Mouse (Mus musculus) forebrain, embryonic 12.5 days (tissue): ENCODE data around the gene Higd1a. TPM values are rescaled to one million over a fixed set of nuclear protein-coding genes. Genes with fewer than 3 reads are reported as not detected.

Source experiments
- ATAC-seq: fragments of 200-750 bp; cut with Nextera tagmentation; 2 replicates; pipeline ENCODE4 v1.8.0; 2017; ENCODE audit warnings: moderate TSS enrichment; ENCODE audit not compliant: low FRiP score
- H3K27ac ChIP-seq: fragments of 300-500 bp; sonication (generic); 2 replicates; pipeline ENCODE4 v1.5.1; 2016; ENCODE audit warnings: mild to moderate bottlenecking
- H3K27me3 ChIP-seq: fragments of 300-500 bp; sonication (generic); 2 replicates; pipeline ENCODE4 v1.6.1; 2016; ENCODE audit warnings: mild to moderate bottlenecking
- H3K36me3 ChIP-seq: fragments of 300-500 bp; sonication (generic); replicated peaks from 2 replicates; pipeline ENCODE4 v1.6.1; 2016; ENCODE audit warnings: mild to moderate bottlenecking
- H3K4me1 ChIP-seq: fragments of 300-500 bp; sonication (generic); 2 replicates; pipeline ENCODE4 v1.6.1; 2016
- H3K4me2 ChIP-seq: fragments of 300-500 bp; sonication (generic); 2 replicates; pipeline ENCODE4 v1.6.1; 2016; ENCODE audit warnings: mild to moderate bottlenecking, moderate library complexity
- H3K4me3 ChIP-seq: fragments of 300-500 bp; sonication (generic); replicated peaks from 2 replicates; pipeline ENCODE4 v1.5.1; 2016; ENCODE audit warnings: mild to moderate bottlenecking
- H3K9ac ChIP-seq: fragments of 300-500 bp; sonication (generic); 2 replicates; pipeline ENCODE4 v1.6.1; 2016; ENCODE audit warnings: mild to moderate bottlenecking
- H3K9me3 ChIP-seq: fragments of 300-500 bp; sonication (generic); 2 replicates; pipeline ENCODE4 v1.6.1; 2016
- WGBS: fragments of 180-500 bp; shearing (Covaris S2); methylation state at CpG from one replicate; pipeline ENCODE4 v1.1.7; 2016; 5-methylcytosine and 5-hydroxymethylcytosine counted together
- polyA plus RNA-seq: library from polyadenylated mRNA; unstranded; fragments of >200 nt; fragmentation: Nextera tagmentation; extraction: Ambion mirVana; gene quantifications from 2 replicates; pipeline ENCODE4 v1.2.1, GENCODE M21; 2016

Higd1a gene
- 153 and 158 TPM in 2 replicates for polyA plus RNA-seq

GRCm38 (mm10) chr9:121858153-121858488 lies at the start of gene Higd1a:
Gene Higd1a (minus strand): TSS chr9:121858362.
- H3K9me3 ChIP-seq, result no peaks in the 10 kb centered on the region
- H3K27ac ChIP-seq, result peak within 1 kb of the TSS; percentile 95
- H3K4me1 ChIP-seq, result peaks cover 13% of the 10 kb centered on the region
- H3K9ac ChIP-seq, result peak within 1 kb of the TSS; percentile 89
- 16% methylated on average over 6 of the region's 6 CpGs for WGBS
- H3K4me3 ChIP-seq, result peak within 1 kb of the TSS; percentile 76
- no peaks in the 10 kb centered on the region for H3K27me3 ChIP-seq
- no peaks in the 10 kb centered on the region for H3K36me3 ChIP-seq
- peak within 1 kb of the TSS; percentile 93 for H3K4me2 ChIP-seq
- no peak for ATAC-seq

GRCm38 (mm10) chr9:121907356-121908070 lies 49.4 kb upstream of the Higd1a start:
- Histone ChIP-seq H3K9ac (no peak overlapping the region), H3K27ac (no peak overlapping the region), H3K4me1 (no peaks in the 10 kb centered on the region), H3K4me3 (no peak overlapping the region), H3K9me3 (no peaks in the 10 kb centered on the region), H3K4me2 (no peak overlapping the region), H3K36me3 (no peaks in the 10 kb centered on the region), H3K27me3 (no peaks in the 10 kb centered on the region; the same call in 1 of the 2 replicates)
- 76% methylated on average over 10 of the region's 10 CpGs for WGBS
- ATAC-seq, result no peak

- H3K27me3 ChIP-seq, result no peaks in the 10 kb centered on the region
- no peaks in the 10 kb centered on the region for H3K4me1 ChIP-seq
- ATAC-seq, result no peak
- no peak overlapping the region for H3K4me2 ChIP-seq
- no peaks in the 10 kb centered on the region for H3K36me3 ChIP-seq
- no peaks in the 10 kb centered on the region for H3K9me3 ChIP-seq
- WGBS, result 81% methylated on average over 5 of the region's 5 CpGs
- no peak overlapping the region for H3K4me3 ChIP-seq
- H3K27ac ChIP-seq, result no peak overlapping the region
- H3K9ac ChIP-seq, result no peak overlapping the region
Measured at GRCm38 (mm10) chr9:121906456-121906855, 48.3 kb upstream of the Higd1a start.

- H3K27me3 ChIP-seq, result no peaks in the 10 kb centered on the region
- no peak overlapping the region for H3K27ac ChIP-seq
- 84% methylated on average over 4 of the region's 4 CpGs for WGBS
- no peaks in the 10 kb centered on the region for H3K36me3 ChIP-seq
- H3K4me1 ChIP-seq, result no peaks in the 10 kb centered on the region
- H3K4me2 ChIP-seq, result no peak overlapping the region
- H3K9ac ChIP-seq, result no peak overlapping the region
- no peak for ATAC-seq
- H3K4me3 ChIP-seq, result no peak overlapping the region
- H3K9me3 ChIP-seq, result no peaks in the 10 kb centered on the region
Measured at GRCm38 (mm10) chr9:121905556-121906185, 47.5 kb upstream of the Higd1a start.

- WGBS, result 88% methylated on average over 7 of the region's 7 CpGs
- Histone ChIP-seq H3K27me3 (no peaks in the 10 kb centered on the region), H3K4me1 (no peaks in the 10 kb centered on the region), H3K9ac (no peak overlapping the region), H3K9me3 (no peaks in the 10 kb centered on the region), H3K27ac (no peak overlapping the region), H3K4me2 (no peak overlapping the region), H3K4me3 (no peak overlapping the region), H3K36me3 (no peaks in the 10 kb centered on the region)
- no peak for ATAC-seq
Measured at GRCm38 (mm10) chr9:121904946-121905345, 46.8 kb upstream of the Higd1a start.

GRCm38 (mm10) chr9:121904319-121904718 lies 46.2 kb upstream of the Higd1a start:
- Histone ChIP-seq H3K27ac (no peak overlapping the region), H3K9me3 (no peaks in the 10 kb centered on the region), H3K4me2 (no peak overlapping the region), H3K4me1 (no peaks in the 10 kb centered on the region), H3K4me3 (no peak overlapping the region), H3K36me3 (no peaks in the 10 kb centered on the region), H3K9ac (no peak overlapping the region), H3K27me3 (no peaks in the 10 kb centered on the region)
- 85% methylated on average over 4 of the region's 4 CpGs for WGBS
- ATAC-seq, result no peak

GRCm38 (mm10) chr9:121903476-121904305 lies 45.5 kb upstream of the Higd1a start:
- H3K36me3 ChIP-seq, result no peaks in the 10 kb centered on the region
- no peaks in the 10 kb centered on the region for H3K4me1 ChIP-seq
- no peak overlapping the region for H3K27ac ChIP-seq
- H3K4me2 ChIP-seq, result no peak overlapping the region
- H3K4me3 ChIP-seq, result no peak overlapping the region
- no peak for ATAC-seq
- no peaks in the 10 kb centered on the region for H3K27me3 ChIP-seq
- 82% methylated on average over 8 of the region's 8 CpGs for WGBS
- no peaks in the 10 kb centered on the region for H3K9me3 ChIP-seq
- no peak overlapping the region for H3K9ac ChIP-seq

GRCm38 (mm10) chr9:121901710-121902700 lies 43.8 kb upstream of the Higd1a start:
- Histone ChIP-seq H3K9ac (no peak overlapping the region), H3K4me2 (no peak overlapping the region), H3K36me3 (no peaks in the 10 kb centered on the region), H3K27ac (no peak overlapping the region), H3K9me3 (no peaks in the 10 kb centered on the region), H3K4me1 (no peaks in the 10 kb centered on the region), H3K27me3 (no peaks in the 10 kb centered on the region), H3K4me3 (no peak overlapping the region)
- 82% methylated on average over 5 of the region's 5 CpGs for WGBS
- ATAC-seq, result no peak

GRCm38 (mm10) chr9:121900282-121900855 lies 42.2 kb upstream of the Higd1a start:
- WGBS, result 87% methylated on average over 5 of the region's 5 CpGs
- Histone ChIP-seq H3K4me3 (no peak overlapping the region), H3K4me1 (no peaks in the 10 kb centered on the region), H3K9ac (no peak overlapping the region), H3K27ac (no peak overlapping the region), H3K36me3 (no peaks in the 10 kb centered on the region), H3K9me3 (no peaks in the 10 kb centered on the region), H3K4me2 (no peak overlapping the region), H3K27me3 (no peaks in the 10 kb centered on the region)
- no peak for ATAC-seq

GRCm38 (mm10) chr9:121899306-121899705 lies 41.1 kb upstream of the Higd1a start:
- no peak for ATAC-seq
- no peak overlapping the region for H3K9ac ChIP-seq
- no peak overlapping the region for H3K4me3 ChIP-seq
- H3K4me2 ChIP-seq, result no peak overlapping the region
- H3K36me3 ChIP-seq, result no peaks in the 10 kb centered on the region
- H3K4me1 ChIP-seq, result no peaks in the 10 kb centered on the region
- no peak overlapping the region for H3K27ac ChIP-seq
- H3K27me3 ChIP-seq, result no peaks in the 10 kb centered on the region
- WGBS, result 80% methylated on average over 6 of the region's 6 CpGs
- no peaks in the 10 kb centered on the region for H3K9me3 ChIP-seq

GRCm38 (mm10) chr9:121898245-121898644 lies 40.1 kb upstream of the Higd1a start, which contains the start of gene Ackr2:
Gene Ackr2 (plus strand): TSS chr9:121898355.
- no peak for ATAC-seq
- H3K27ac ChIP-seq, result no peak within 1 kb of the TSS
- H3K9me3 ChIP-seq, result no peaks in the 10 kb centered on the region
- H3K4me2 ChIP-seq, result no peak within 1 kb of the TSS
- H3K4me3 ChIP-seq, result no peak within 1 kb of the TSS
- H3K4me1 ChIP-seq, result no peaks in the 10 kb centered on the region
- no peaks in the 10 kb centered on the region for H3K27me3 ChIP-seq
- WGBS, result 83% methylated on average over 9 of the region's 9 CpGs
- no peaks in the 10 kb centered on the region for H3K36me3 ChIP-seq
- H3K9ac ChIP-seq, result no peak within 1 kb of the TSS
